Mouse (Mus musculus): ENCODE results near the gene Cpeb3.
"Not testable (repeated sequence)": the region's sequence is repeated elsewhere in the genome, so short reads cannot be mapped to it uniquely, and the experiment has no call there.

The Cpeb3 gene

GRCm38 (mm10) chr19:37145401-37145800 lies 63.0 kb downstream of the Cpeb3 start:
- DNase-seq, result peak in 1 of 2 experiments; percentile 26

DNA sequence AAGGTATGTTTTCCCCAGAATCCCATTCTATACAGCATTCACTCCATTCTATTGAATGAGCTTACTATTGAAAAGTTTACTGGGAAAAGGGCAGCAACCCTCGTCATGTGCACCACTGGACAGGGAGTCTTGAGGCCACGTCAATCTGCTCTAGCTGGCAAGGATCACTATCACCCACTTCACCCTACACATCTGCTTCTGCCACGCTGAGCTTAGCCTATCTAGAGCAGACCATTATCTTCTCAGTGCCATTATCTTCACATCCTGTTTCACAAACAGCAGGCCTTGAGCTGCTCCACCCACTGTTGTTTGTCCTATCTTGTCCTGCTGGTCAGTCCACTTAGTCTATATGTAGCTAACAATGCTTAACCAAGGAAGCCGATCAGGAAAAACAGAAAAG lies 66.8 kb downstream of the Cpeb3 start:
- DNase-seq, result peak; percentile 8 to 45

DNA sequence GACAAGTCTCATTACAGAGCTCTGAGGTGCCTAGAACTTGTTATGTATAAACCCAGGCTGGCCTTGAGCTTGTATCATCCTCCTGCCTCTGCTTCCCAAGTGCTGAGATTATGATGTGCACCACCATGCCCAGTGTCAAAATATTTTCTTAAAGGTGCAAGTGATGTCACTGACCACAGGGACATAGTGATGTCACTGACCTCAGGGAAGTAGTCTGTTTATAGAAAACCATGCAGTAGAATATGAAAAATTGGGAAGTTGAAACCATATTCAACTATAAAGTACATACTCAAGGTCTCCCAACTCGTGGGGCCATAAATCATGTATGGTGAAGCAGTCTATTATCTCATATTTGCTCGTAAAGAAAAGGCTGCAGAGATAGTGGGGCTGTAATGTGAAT lies 71.3 kb downstream of the Cpeb3 start:
- DNase-seq, result no peak

GRCm38 (mm10) chr19:37135459-37135858 lies 72.9 kb downstream of the Cpeb3 start:
- DNase-seq, result not testable (repeated sequence)

- DNase-seq, result no peak
Observed at GRCm38 (mm10) chr19:37133666-37134065, 74.7 kb downstream of the Cpeb3 start.

- DNase-seq, result no peak
Observed at GRCm38 (mm10) chr19:37131660-37132059, 76.7 kb downstream of the Cpeb3 start.

GRCm38 (mm10) chr19:37128461-37128860 lies 79.9 kb downstream of the Cpeb3 start:
- no peak for DNase-seq

GRCm38 (mm10) chr19:37127018-37127567 lies 81.3 kb downstream of the Cpeb3 start:
- DNase-seq, result no peak

- DNase-seq, result no peak
Observed at GRCm38 (mm10) chr19:37124961-37125360, 83.4 kb downstream of the Cpeb3 start.

DNA sequence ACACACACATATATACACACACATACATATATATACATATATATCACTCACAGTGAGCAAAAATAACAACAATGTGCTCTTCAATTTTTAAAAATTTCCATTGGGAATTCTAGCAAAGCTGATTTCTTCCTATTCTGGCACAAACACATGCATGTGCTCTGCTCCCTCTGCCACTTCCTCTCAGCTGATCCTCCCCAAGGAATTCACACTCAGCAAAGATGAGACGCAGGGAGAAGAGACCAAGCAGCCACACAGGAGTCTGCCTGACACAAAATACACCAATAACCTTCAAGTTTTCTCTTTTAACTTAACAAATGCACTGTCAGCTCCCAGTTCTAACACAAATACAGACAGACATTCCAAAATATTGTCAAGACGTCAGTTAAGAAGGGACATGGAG lies 89.1 kb downstream of the Cpeb3 start:
- no peak for DNase-seq

- no peak for DNase-seq
Observed at GRCm38 (mm10) chr19:37115824-37116223, 92.6 kb downstream of the Cpeb3 start.

GRCm38 (mm10) chr19:37115374-37115773 lies 93.0 kb downstream of the Cpeb3 start:
- DNase-seq, result no peak

GRCm38 (mm10) chr19:37111831-37112230 lies 96.6 kb downstream of the Cpeb3 start:
- no peak for DNase-seq

GRCm38 (mm10) chr19:37110494-37110893 lies 97.9 kb downstream of the Cpeb3 start:
- no peak for DNase-seq

GRCm38 (mm10) chr19:37109853-37110252 lies 98.5 kb downstream of the Cpeb3 start:
- DNase-seq, result no peak

GRCm38 (mm10) chr19:37100689-37101088 lies 107.7 kb downstream of the Cpeb3 start:
- DNase-seq, result no peak

DNA sequence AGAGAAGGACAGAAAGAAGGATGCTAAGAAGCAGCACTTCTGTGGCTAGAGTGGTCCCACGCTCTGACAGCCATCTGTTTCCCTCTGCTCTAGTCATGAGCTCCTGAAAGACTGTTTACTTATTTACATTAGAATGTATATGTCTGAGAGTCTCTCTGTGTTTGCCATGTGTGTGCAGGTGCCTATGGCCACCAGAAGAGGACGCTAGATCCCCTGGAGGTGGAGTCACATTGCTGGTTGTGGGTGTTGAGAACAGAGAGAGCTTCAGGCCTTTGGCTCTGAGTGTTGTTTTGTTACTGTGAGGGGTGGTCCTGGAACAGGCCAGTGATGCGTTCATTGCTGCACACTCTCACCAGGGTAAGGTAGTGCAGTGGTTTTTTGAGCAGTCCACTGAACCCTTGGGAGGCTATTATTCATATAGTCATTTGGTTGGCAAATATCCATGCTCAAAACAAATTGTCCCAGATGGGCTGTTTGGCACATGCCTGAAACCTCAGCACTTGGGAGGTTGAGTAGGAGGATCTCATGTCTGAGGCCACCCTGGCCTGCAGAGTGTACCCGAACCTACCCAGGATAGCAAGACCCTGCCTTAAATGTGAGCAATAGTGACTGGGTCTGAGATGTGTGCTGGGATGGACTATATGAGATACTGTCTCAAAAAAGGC lies 112.6 kb downstream of the Cpeb3 start:
- no peak for DNase-seq

DNA sequence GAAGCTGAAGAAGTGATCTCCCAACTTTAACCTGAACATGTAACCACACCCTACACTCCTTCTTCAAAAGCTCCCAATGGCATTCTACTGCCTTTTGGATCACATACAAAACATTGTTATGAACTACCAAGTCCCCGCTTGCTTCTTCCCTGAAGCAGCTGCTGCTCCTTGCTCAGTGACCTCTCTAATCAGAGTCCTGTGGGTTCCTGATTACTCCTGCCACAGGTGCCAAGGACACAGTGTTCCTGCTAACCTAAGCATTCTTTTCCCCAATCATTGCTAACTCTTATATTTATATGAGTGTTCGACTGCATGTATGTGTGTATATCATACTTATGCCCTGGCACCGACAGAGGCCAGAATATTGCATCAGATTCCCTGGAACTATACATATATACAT lies 115.2 kb downstream of the Cpeb3 start:
- no peak for DNase-seq

- DNase-seq, result no peak
Observed at GRCm38 (mm10) chr19:37090146-37091061, 118.0 kb downstream of the Cpeb3 start.

DNA sequence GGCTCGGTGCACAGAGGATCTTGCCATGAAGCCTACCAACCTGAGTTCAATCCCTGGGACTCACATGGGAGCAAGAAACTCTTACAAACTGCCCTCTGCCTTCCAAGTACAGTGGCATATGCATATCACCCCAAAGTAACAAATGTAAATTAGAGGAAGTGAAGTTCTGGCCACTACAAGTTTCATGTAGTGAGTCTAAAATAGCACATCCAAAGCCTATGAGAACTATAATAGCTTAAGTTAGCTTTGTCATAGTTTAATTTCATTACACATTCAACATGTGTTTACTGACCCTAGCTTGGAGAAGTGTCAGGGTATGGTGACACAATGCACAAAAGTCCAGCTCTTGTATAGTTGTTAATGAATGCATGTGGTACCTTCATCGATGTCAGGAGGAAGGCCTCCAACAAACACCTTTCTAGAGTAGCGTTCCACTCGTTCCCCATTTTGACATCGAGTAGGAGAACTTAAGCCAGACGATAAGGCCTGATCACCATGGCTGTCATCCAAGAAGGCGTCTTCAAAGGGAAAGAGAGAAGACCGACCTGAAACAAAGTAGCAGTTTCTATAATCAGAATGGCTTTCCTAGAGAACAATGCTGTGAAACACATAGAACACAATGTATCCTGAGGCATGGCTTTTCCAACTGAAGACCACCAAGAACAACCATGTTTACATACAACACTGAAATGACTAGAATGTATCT lies 120.2 kb downstream of the Cpeb3 start:
- DNase-seq, result no peak

DNA sequence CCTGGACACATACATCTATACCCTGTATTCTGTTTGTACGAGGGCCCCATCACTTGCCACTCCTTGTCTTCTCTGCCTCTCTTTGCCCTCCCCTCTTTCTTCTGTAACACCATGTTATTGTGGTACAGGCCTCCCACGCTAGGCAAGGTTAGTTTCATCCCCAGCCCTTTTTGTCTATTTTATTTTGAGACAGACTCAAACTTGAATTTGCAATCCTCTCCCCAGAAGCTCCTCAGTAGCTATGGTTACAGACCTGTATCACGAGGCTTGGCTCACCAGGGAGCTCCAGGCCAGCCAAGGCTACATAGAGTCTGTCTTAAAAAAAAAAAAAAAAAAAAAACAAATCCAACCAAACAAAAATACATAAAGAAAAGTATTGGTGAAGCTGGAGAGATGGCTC lies 123.9 kb downstream of the Cpeb3 start:
- DNase-seq, result no peak

DNA sequence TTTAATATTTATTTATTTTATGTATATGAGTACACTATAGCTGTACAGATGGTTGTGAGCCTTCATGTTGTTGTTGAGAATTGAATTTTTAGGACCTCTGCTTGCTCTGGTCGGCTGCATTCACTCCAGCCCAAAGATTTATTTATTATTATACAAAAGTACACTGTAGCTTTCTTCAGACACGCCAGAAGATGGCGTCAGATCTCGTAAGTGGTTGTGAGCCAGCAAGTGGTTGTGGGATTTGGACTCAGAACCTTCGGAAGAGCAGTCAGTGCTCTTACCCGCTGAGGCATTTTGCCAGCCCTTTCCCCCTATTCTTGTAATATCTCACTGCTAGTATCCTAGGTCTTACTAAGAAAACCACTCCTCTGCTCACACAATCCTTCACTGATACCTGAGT lies 126.9 kb downstream of the Cpeb3 start:
- DNase-seq, result no peak

- DNase-seq, result no peak
Observed at GRCm38 (mm10) chr19:37079151-37079550, 129.2 kb downstream of the Cpeb3 start.

Measured in lung, adult 18-20 months (tissue).